Comparison of ENCODE assay signal across 8 mouse cellular contexts in genomic region chr12:38778299-38779075, GRCm38 (mm10). TPM values are rescaled to one million over a fixed set of nuclear protein-coding genes. Genes with fewer than 3 reads are reported as not detected.
DNase-seq lines count a peak whose midpoint lies in the region; TF ChIP-seq lines count a peak whose summit lies in the region.

No protein-coding gene starts in this region.

- H3K4me3 ChIP-seq in cortical plate, adult 2 months (ENCODE audit: insufficient read depth, low read length) = peak overlapping the region; percentile 84
- peak overlapping the region; percentile 92 for H3K4me3 ChIP-seq in macrophage (ENCODE audit: inconsistent target)

- H3K79me2 ChIP-seq in macrophage (ENCODE audit: inconsistent target) = no peaks in the 10 kb centered on the region

- H3K4me1 ChIP-seq in cortical plate, adult 2 months (ENCODE audit: control insufficient read depth, insufficient read depth, low read length) = no peaks in the 10 kb centered on the region

- no peak overlapping the region for H3K27ac ChIP-seq in cortical plate, adult 2 months (ENCODE audit: insufficient read depth, low read length)
- peak overlapping the region; percentile 93 for H3K27ac ChIP-seq in macrophage

- under 1% methylated on average over 37 of the region's 37 CpGs for whole genome bisulfite sequencing in macrophage (ENCODE audit: missing documents)

- TF ChIP-seq CTCF in cortical plate, adult 2 months (IDR thresholded peaks at IDR 0.05; ENCODE audit: extremely low read depth, insufficient read depth, low read length) = no peak

- TF ChIP-seq POLR2A in cortical plate, adult 2 months (IDR thresholded peaks at IDR 0.05; ENCODE audit: extremely low read depth, insufficient read depth, low read length) = 0 out of 2 replicates have a peak, but pooled peaks have one; percentile 39

- no peaks in the 10 kb centered on the region for H3K36me3 ChIP-seq in macrophage (ENCODE audit: inconsistent target)

- DNase-seq in adrenal gland, adult (ENCODE audit: inconsistent age in 2 of 2, low spot score in 1 of 2) = peak; percentile 95 to 98
- peak; percentile 66 for DNase-seq in gastrocnemius, postnatal 10 days
- DNase-seq in hindlimb bud, embryonic 11.5 days (ENCODE audit: extremely low spot score, low read depth, low spot score) = peak; percentile 86
- DNase-seq in left cerebral cortex, adult 8-10 months (ENCODE audit: low spot score in 2 of 2) = peak; percentile 54 to 76
- DNase-seq in right cerebral cortex, adult 18-20 months = peak; percentile 85
- peak; percentile 14 for DNase-seq in urinary bladder, postnatal 10 days (ENCODE audit: low spot score)

RNA-seq across cellular contexts. Expression of gene Etv1, which starts 0.7 kb away (rescaled TPM):
- 31.5 and 34.6 TPM in 2 replicates for polyA plus RNA-seq in cortical plate, adult 2 months (2012; rRNA removed)
- total RNA-seq in gastrocnemius, postnatal 10 days (2021) = 1 to 10 TPM; 8.5 to 8.6 TPM
- 10 to 100 TPM; 56.8 to 70.4 (median 63.9) TPM for total RNA-seq in left cerebral cortex, adult 8-10 months (2022)
- total RNA-seq in macrophage (2018; cell fraction: chromatin; rRNA removed) = 1 to 10 TPM in 23 of 26 experiments, under 1 TPM in 3; 0.67 to 7.7 (median 3.4) TPM
- 1 to 10 TPM; 1.7 to 3.7 (median 2.4) TPM for total RNA-seq in macrophage (2018; cell fraction: cytosol; rRNA removed)
- 10 to 100 TPM in 1 of 26 experiments, 1 to 10 TPM in 25; 1.4 to 19.1 (median 2.7) TPM for total RNA-seq in macrophage (2018; cell fraction: nucleus; rRNA removed)
- 1.4 to 10.0 TPM (median 2.3 TPM) in 3 replicates for polyA plus RNA-seq in macrophage (2018)

Comparison
In these comparisons a context has a peak if more than half of its experiments do, and no peak if none do; other contexts are left out.
1. DNase-seq: peak in every context shown above with its lines; median percentile 96 in adrenal gland, adult; 86 in hindlimb bud, embryonic 11.5 days; 85 in right cerebral cortex, adult 18-20 months; 66 in gastrocnemius, postnatal 10 days; 65 in left cerebral cortex, adult 8-10 months; 14 in urinary bladder, postnatal 10 days.
2. RNA of gene Etv1, which starts 0.7 kb away (total RNA-seq): 56.8 to 70.4 TPM in left cerebral cortex, adult 8-10 months; 8.5 to 8.6 TPM in gastrocnemius, postnatal 10 days; every median in the first group is over 4 times any median in the second.